Mouse (Mus musculus): ENCODE data around the gene Gm45140. TPM values are rescaled to one million over a fixed set of nuclear protein-coding genes. Genes with fewer than 3 reads are reported as not detected.

Gm45140 gene
- 2.6 and 3.7 TPM in 2 replicates for polyA plus RNA-seq (2014; fragmentation: Nextera tagmentation; extraction: Ambion mirVana)

DNA sequence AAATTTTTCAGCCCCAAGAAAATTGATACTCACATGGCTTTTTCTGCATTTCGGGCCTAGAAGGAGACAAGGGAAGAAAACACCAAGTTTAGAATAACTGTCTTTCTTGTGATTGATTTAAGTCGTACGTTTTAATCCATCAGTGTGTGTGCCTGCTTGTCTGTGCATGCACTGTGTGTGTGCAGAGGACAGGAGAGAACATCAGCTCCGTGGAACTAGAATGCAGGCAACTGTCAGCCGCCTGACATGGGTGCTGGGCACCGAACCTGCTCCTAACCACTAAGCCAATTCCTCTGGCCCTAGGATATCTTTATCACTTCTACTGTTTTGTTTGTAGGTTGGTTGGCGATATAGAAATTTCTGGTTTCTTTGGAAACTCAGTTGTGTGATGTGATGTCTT lies at the start of gene Gm45140:
TSS of gene Gm45140 (minus strand) at position 101 of the 400 bp plus-strand sequence.
- Histone ChIP-seq H3K4me2 (ENCODE audit: low read length) (no peak within 1 kb of the TSS), H3K27me3 (replicated peaks; ENCODE audit: control insufficient read depth, insufficient read depth, low read length) (no peaks in the 10 kb centered on the region), H3K4me1 (replicated peaks; ENCODE audit: control insufficient read depth, insufficient read depth, low read length) (peaks cover 8% of the 10 kb centered on the region; the same call in 1 of the 2 replicates), H3K9ac (ENCODE audit: low read length) (no peak within 1 kb of the TSS), H3K4me3 (ENCODE audit: low read depth, low read length) (no peak within 1 kb of the TSS), H3K9me3 (ENCODE audit: control insufficient read depth, low read length) (no peaks in the 10 kb centered on the region), H3K36me3 (ENCODE audit: control insufficient read depth, insufficient read depth, low read length) (peaks cover 36% of the 10 kb centered on the region), H3K27ac (ENCODE audit: low read depth) (no peak within 1 kb of the TSS)
- DNase-seq (ENCODE audit: low spot score) (no peak), ATAC-seq (replicated peaks; ENCODE audit: low FRiP score, low TSS enrichment, low read depth) (no peak)
- 91% methylated on average over 7 of the region's 7 CpGs for WGBS

DNA sequence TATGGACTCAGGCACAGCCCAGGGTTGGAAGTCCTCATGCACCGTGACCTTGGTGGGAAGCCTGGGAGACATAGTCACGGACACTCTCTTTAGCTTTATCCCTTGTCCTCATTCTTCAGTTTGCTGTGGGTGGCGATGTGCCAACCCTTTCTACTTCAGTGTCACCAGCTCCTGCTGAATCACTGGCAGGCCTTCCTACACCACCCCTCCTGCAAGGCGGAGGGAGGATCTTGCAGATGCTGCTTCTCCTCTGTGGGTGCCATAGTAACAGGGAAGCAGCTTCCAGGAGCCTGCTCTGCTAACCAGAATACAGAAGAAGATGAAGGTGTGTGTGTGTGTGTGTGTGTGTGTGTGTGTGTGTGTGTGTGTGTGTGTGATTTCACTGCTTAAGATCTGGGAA lies 47.2 kb upstream of the Gm45140 start:
- Histone ChIP-seq H3K27me3 (replicated peaks; ENCODE audit: control insufficient read depth, insufficient read depth, low read length) (no peaks in the 10 kb centered on the region), H3K9me3 (ENCODE audit: control insufficient read depth, low read length) (no peaks in the 10 kb centered on the region), H3K27ac (ENCODE audit: low read depth) (no peak overlapping the region), H3K36me3 (ENCODE audit: control insufficient read depth, insufficient read depth, low read length) (no peaks in the 10 kb centered on the region), H3K4me3 (ENCODE audit: low read depth, low read length) (no peak overlapping the region), H3K4me1 (replicated peaks; ENCODE audit: control insufficient read depth, insufficient read depth, low read length) (no peaks in the 10 kb centered on the region), H3K4me2 (ENCODE audit: low read length) (no peak overlapping the region), H3K9ac (ENCODE audit: low read length) (no peak overlapping the region)
- DNase-seq (ENCODE audit: low spot score) (no peak), ATAC-seq (replicated peaks; ENCODE audit: low FRiP score, low TSS enrichment, low read depth) (no peak)
- 58% methylated on average over 4 of the region's 4 CpGs for WGBS

DNA sequence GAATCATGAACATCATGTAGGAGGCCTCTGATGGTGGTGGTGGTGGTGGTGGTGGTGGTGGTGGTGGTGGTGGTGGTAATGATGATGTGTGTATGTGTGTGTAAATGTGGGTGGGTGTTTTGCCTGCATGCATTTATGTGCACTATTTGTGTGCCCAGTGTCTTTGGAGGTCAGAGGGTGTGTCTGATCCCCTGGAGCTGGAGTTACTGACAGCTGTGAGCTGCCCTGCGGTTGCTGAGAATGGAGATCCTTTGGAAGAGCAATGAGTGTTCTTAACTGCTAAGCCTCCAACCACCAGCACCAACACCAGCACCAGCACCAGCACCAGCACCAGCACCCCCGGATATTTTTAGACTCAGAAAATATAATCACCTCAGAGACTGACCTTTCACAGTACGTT lies 46.6 kb upstream of the Gm45140 start:
- no peak overlapping the region for H3K27ac ChIP-seq (ENCODE audit: low read depth)
- no peaks in the 10 kb centered on the region for H3K27me3 ChIP-seq (replicated peaks; ENCODE audit: control insufficient read depth, insufficient read depth, low read length)
- no peak overlapping the region for H3K4me3 ChIP-seq (ENCODE audit: low read depth, low read length)
- no peaks in the 10 kb centered on the region for H3K36me3 ChIP-seq (ENCODE audit: control insufficient read depth, insufficient read depth, low read length)
- H3K9ac ChIP-seq (ENCODE audit: low read length) = no peak overlapping the region
- no peak for DNase-seq (ENCODE audit: low spot score)
- H3K4me2 ChIP-seq (ENCODE audit: low read length) = no peak overlapping the region
- no peaks in the 10 kb centered on the region for H3K4me1 ChIP-seq (replicated peaks; ENCODE audit: control insufficient read depth, insufficient read depth, low read length)
- no peak for ATAC-seq (replicated peaks; ENCODE audit: low FRiP score, low TSS enrichment, low read depth)
- WGBS = 79% methylated on average over 3 of the region's 3 CpGs
- no peaks in the 10 kb centered on the region for H3K9me3 ChIP-seq (ENCODE audit: control insufficient read depth, low read length)

DNA sequence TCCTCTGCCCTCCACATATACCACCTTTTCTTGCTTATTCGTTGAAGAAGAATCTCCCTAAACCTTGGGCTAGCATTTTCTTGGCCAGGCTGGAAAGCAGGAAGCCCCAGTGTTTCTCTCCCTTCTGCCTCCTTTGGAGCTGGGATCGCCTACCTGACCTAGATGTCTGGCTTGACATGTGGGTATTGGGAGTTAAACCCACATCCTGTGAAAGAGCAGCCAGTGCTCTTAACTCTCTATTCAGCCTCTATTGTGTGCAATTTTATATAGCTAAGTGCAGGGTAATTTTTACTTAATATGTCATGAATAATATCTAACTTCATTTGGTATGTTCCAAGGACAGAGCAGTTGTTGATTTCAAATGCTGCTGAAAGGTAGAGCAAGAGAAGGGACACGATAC lies 44.0 kb upstream of the Gm45140 start:
- no peak overlapping the region for H3K4me2 ChIP-seq (ENCODE audit: low read length)
- no peaks in the 10 kb centered on the region for H3K27me3 ChIP-seq (replicated peaks; ENCODE audit: control insufficient read depth, insufficient read depth, low read length)
- H3K4me3 ChIP-seq (ENCODE audit: low read depth, low read length) = no peak overlapping the region
- no peaks in the 10 kb centered on the region for H3K4me1 ChIP-seq (replicated peaks; ENCODE audit: control insufficient read depth, insufficient read depth, low read length)
- no peaks in the 10 kb centered on the region for H3K36me3 ChIP-seq (ENCODE audit: control insufficient read depth, insufficient read depth, low read length)
- H3K27ac ChIP-seq (ENCODE audit: low read depth) = no peak overlapping the region
- no peak for DNase-seq (ENCODE audit: low spot score)
- ATAC-seq (replicated peaks; ENCODE audit: low FRiP score, low TSS enrichment, low read depth) = no peak
- no peaks in the 10 kb centered on the region for H3K9me3 ChIP-seq (ENCODE audit: control insufficient read depth, low read length)
- no peak overlapping the region for H3K9ac ChIP-seq (ENCODE audit: low read length)
- WGBS = 72% methylated on average over 3 of the region's 3 CpGs

DNA sequence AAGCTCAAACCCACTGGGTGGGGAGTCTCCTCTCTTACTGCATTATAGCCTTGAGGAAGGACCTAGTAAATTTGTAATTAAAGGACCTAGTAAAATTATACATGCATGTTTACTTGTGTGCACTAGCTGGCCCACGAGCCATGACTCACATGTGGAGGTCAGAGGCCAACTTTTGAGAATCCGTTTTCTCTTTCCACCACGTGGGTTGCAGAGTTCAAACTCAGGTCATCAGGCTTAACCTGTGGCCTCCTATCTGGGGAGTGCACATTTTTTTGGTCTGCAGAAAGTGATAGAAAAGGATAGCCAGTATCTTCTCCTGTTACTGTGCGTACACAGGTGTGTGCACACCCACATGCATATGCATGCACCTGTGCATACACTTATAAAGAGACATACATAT lies 43.4 kb upstream of the Gm45140 start:
- Histone ChIP-seq H3K9me3 (ENCODE audit: control insufficient read depth, low read length) (no peaks in the 10 kb centered on the region; the same call in 1 of the 2 replicates), H3K9ac (ENCODE audit: low read length) (no peak overlapping the region), H3K27me3 (replicated peaks; ENCODE audit: control insufficient read depth, insufficient read depth, low read length) (no peaks in the 10 kb centered on the region), H3K27ac (ENCODE audit: low read depth) (no peak overlapping the region), H3K4me1 (replicated peaks; ENCODE audit: control insufficient read depth, insufficient read depth, low read length) (no peaks in the 10 kb centered on the region), H3K4me2 (ENCODE audit: low read length) (no peak overlapping the region), H3K36me3 (ENCODE audit: control insufficient read depth, insufficient read depth, low read length) (no peaks in the 10 kb centered on the region), H3K4me3 (ENCODE audit: low read depth, low read length) (no peak overlapping the region)
- DNase-seq (ENCODE audit: low spot score) (no peak), ATAC-seq (replicated peaks; ENCODE audit: low FRiP score, low TSS enrichment, low read depth) (no peak)
- 18% methylated on average over 4 of the region's 4 CpGs for WGBS

DNA sequence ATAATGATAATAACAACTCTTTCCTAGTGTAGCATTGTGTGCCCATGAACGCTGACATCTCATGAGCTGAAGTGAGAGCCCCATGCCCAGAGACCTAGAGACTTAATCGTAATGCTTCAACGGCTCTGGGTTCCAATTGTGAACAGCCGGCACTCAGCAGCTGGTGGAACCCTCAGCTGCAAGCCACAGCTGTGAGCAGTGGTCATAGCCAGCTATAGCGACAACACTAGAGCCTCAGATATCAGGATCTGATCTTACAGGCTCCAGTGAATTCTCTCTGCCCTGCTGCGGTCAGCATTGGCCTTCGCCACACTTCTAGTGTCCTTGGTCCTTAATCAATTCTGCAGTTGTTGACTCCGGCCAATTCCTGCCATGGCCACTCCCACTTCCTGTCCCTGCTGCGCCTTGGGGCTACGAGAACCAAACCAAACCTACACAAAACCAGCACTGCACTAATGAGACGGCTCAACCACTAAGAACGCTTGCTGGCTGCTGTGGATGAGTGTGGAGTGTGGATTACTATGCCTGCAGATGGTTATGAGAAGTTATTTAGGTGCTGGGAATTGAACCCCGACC lies 40.6 kb upstream of the Gm45140 start:
- H3K4me2 ChIP-seq (ENCODE audit: low read length) = no peak overlapping the region
- no peak for DNase-seq (ENCODE audit: low spot score)
- no peaks in the 10 kb centered on the region for H3K4me1 ChIP-seq (replicated peaks; ENCODE audit: control insufficient read depth, insufficient read depth, low read length)
- ATAC-seq (replicated peaks; ENCODE audit: low FRiP score, low TSS enrichment, low read depth) = no peak
- no peak overlapping the region for H3K9ac ChIP-seq (ENCODE audit: low read length)
- no peaks in the 10 kb centered on the region for H3K36me3 ChIP-seq (ENCODE audit: control insufficient read depth, insufficient read depth, low read length)
- no peaks in the 10 kb centered on the region for H3K27me3 ChIP-seq (replicated peaks; ENCODE audit: control insufficient read depth, insufficient read depth, low read length)
- no peak overlapping the region for H3K27ac ChIP-seq (ENCODE audit: low read depth)
- WGBS = 74% methylated on average over 13 of the region's 13 CpGs
- H3K9me3 ChIP-seq (ENCODE audit: control insufficient read depth, low read length) = no peaks in the 10 kb centered on the region; the same call in 1 of the 2 replicates
- H3K4me3 ChIP-seq (ENCODE audit: low read depth, low read length) = no peak overlapping the region

DNA sequence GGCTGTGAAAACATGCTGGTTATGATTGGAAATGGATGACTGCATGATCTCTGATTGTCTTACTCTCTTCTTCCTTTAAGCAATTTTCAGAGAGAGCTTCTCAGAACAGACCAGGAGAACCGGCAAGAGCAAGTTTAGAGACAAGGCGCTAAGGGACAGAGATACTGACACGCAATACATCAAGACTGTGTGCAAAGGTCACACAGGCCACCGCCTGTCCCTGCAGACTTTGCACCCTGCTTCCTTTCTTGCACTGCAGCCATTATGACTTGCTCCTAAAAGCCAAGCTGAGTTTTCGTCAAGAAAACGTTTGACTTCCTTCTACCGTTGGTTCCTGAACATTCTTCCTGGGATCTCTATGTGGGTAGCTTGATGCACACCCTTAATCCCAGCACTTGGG lies 40.0 kb upstream of the Gm45140 start:
- H3K27ac ChIP-seq (ENCODE audit: low read depth) = no peak overlapping the region
- DNase-seq (ENCODE audit: low spot score) = no peak
- no peak; the same call in 1 of the 2 replicates for ATAC-seq (replicated peaks; ENCODE audit: low FRiP score, low TSS enrichment, low read depth)
- H3K27me3 ChIP-seq (replicated peaks; ENCODE audit: control insufficient read depth, insufficient read depth, low read length) = no peaks in the 10 kb centered on the region
- H3K9me3 ChIP-seq (ENCODE audit: control insufficient read depth, low read length) = no peaks in the 10 kb centered on the region; the same call in 1 of the 2 replicates
- H3K9ac ChIP-seq (ENCODE audit: low read length) = no peak overlapping the region
- 75% methylated on average over 7 of the region's 7 CpGs for WGBS
- H3K4me2 ChIP-seq (ENCODE audit: low read length) = no peak overlapping the region
- H3K36me3 ChIP-seq (ENCODE audit: control insufficient read depth, insufficient read depth, low read length) = no peaks in the 10 kb centered on the region
- no peaks in the 10 kb centered on the region for H3K4me1 ChIP-seq (replicated peaks; ENCODE audit: control insufficient read depth, insufficient read depth, low read length)
- no peak overlapping the region for H3K4me3 ChIP-seq (ENCODE audit: low read depth, low read length)

DNA sequence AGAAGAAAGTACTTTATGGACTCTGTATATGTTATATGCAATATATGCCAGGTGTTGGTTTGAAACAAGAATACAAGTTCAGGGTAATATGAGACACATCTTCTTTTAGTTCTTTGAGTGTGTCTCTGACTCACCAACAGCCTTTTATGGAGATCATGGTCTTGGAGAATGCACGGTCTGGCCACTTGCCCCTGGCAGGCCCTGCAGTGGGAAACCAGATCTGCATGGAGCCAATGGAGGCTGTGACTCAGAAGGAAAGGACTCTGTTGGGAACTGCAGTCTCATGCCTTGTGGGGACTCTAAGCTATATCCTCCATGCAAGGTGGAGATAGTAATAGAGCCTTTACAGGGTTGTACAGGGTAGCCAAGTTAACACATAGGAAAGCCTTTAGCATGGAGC lies 39.5 kb upstream of the Gm45140 start:
- no peak overlapping the region for H3K27ac ChIP-seq (ENCODE audit: low read depth)
- H3K4me2 ChIP-seq (ENCODE audit: low read length) = no peak overlapping the region
- ATAC-seq (replicated peaks; ENCODE audit: low FRiP score, low TSS enrichment, low read depth) = no peak
- WGBS = 85% methylated on average over 1 of the region's 1 CpGs
- no peaks in the 10 kb centered on the region for H3K36me3 ChIP-seq (ENCODE audit: control insufficient read depth, insufficient read depth, low read length)
- no peak overlapping the region for H3K4me3 ChIP-seq (ENCODE audit: low read depth, low read length)
- H3K4me1 ChIP-seq (replicated peaks; ENCODE audit: control insufficient read depth, insufficient read depth, low read length) = no peaks in the 10 kb centered on the region
- no peak for DNase-seq (ENCODE audit: low spot score)
- H3K9ac ChIP-seq (ENCODE audit: low read length) = no peak overlapping the region
- H3K27me3 ChIP-seq (replicated peaks; ENCODE audit: control insufficient read depth, insufficient read depth, low read length) = no peaks in the 10 kb centered on the region
- H3K9me3 ChIP-seq (ENCODE audit: control insufficient read depth, low read length) = no peaks in the 10 kb centered on the region; the same call in 1 of the 2 replicates

DNA sequence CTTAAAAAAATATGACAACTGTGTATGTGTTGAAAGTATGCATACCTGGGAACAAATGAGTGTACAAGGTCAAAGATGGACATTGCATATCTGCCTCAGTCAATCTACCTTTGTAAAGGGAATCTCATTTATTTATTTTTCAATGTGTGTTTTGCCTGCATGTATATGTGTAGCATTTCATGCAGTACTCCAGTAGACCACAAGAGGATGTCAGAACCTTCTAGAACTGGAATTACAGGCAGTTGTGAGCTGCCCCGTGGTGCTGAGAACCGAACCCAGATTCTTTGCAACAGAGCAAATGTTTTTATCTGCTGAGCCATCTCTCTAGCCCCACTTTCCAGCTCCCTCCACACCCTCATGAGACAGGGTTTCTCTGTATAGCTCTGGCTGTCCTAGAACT lies 38.4 kb upstream of the Gm45140 start:
- Histone ChIP-seq H3K9ac (ENCODE audit: low read length) (no peak overlapping the region), H3K4me1 (replicated peaks; ENCODE audit: control insufficient read depth, insufficient read depth, low read length) (peaks cover 3% of the 10 kb centered on the region; the same call in 1 of the 2 replicates), H3K27ac (ENCODE audit: low read depth) (no peak overlapping the region), H3K4me2 (ENCODE audit: low read length) (no peak overlapping the region), H3K27me3 (replicated peaks; ENCODE audit: control insufficient read depth, insufficient read depth, low read length) (no peaks in the 10 kb centered on the region), H3K36me3 (ENCODE audit: control insufficient read depth, insufficient read depth, low read length) (no peaks in the 10 kb centered on the region), H3K9me3 (ENCODE audit: control insufficient read depth, low read length) (no peaks in the 10 kb centered on the region; the same call in 1 of the 2 replicates), H3K4me3 (ENCODE audit: low read depth, low read length) (no peak overlapping the region)
- no peak for ATAC-seq (replicated peaks; ENCODE audit: low FRiP score, low TSS enrichment, low read depth)
- WGBS = 90% methylated on average over 2 of the region's 2 CpGs
- DNase-seq (ENCODE audit: low spot score) = no peak

Data from intestine, embryonic 14.5 days (tissue).